Mouse (Mus musculus): Measurements from ENCODE around the gene Cdk6.

GRCm38 (mm10) chr5:3505553-3505952, 164.3 kb downstream of the Cdk6 start:
- no peak for TF ChIP-seq CTCF (IDR thresholded peaks at IDR 0.05; ENCODE audit: low read depth)
- no peak for TF ChIP-seq EP300 (IDR thresholded peaks at IDR 0.05; ENCODE audit: low read depth)

Measured in liver, embryonic 14.5 days (tissue).